Mouse (Mus musculus) G1E (cell line): ENCODE data around the gene Olfr695.

Experiments used
- CTCF ChIP-seq: IDR thresholded peaks from 2 replicates; pipeline ENCODE4 v1.5.1; 2012; ENCODE audit warnings: low read depth, low read length, inconsistent platforms, mixed read lengths
- GATA1 ChIP-seq: IDR thresholded peaks from 2 replicates; pipeline ENCODE4 v1.6.1; 2012; ENCODE audit warnings: borderline replicate concordance, low read length, inconsistent platforms, mixed read lengths
- GATA2 ChIP-seq: IDR thresholded peaks from 2 replicates; pipeline ENCODE4 v1.6.1; 2012; ENCODE audit warnings: low read depth, low read length, inconsistent platforms, borderline replicate concordance
- POLR2AphosphoS5 ChIP-seq: IDR thresholded peaks from 2 replicates; pipeline ENCODE4 v1.6.1; 2012; ENCODE audit warnings: low read depth, low read length, inconsistent platforms; ENCODE audit not compliant: insufficient replicate concordance
- TAL1 ChIP-seq: conservative IDR thresholded peaks from 2 replicates; pipeline ENCODE4 v1.6.1; 2012; ENCODE audit warnings: low read depth, low read length, inconsistent platforms, mixed read lengths

DNA sequence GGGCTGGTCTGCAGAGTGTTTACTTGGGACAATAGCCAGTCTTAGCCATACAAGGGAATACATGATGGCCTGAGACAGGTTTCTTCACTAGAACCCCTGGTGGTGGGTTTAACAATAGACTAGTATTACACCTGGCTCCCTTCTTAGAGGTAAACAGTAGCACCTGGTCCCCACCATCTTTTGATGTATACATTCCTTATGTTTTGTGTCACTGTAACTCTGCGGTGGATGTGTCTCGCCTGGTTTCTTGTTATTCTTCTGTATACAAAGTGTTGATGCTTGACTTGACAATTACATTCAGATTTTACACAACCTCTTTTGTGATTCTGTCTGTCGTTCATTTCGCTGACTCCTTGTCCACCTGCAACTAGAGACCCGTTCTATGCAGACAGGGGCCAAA, 29.6 kb upstream of the Olfr695 start:
- TF ChIP-seq CTCF = no peak
- TF ChIP-seq TAL1 = no peak
- TF ChIP-seq POLR2AphosphoS5 = no peak
- TF ChIP-seq GATA1 = no peak
- no peak for TF ChIP-seq GATA2
